Mouse (Mus musculus): ENCODE measurements at regions not wholly inside any gene's neighbourhood (a gene's known extent, or its start where the extent isn't known, plus 50 kb on each side); places are given as distances from the start of the nearest gene placed in this dataset.

DNA sequence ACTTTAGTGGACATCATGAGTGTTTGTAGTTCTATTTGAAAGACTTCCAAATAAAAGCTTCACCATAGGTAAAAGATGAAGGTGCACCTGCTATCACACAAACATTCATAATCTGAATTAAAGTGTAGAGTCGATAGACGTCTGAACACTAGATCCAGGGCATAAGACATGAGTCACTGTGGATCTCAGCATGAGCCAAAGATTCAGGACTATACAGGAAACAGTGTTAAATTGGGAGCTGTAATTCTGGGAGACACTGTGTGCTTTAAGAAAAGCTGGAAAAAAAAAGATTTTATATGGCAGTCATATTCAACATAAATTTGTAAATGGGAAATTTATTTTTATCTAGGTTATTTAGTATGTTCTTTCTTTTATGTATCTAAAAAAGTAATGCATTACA, 160.5 kb downstream of the Pdha2 start:
- DNase-seq (ENCODE audit: low spot score) (no peak), ATAC-seq (ENCODE audit: extremely low read depth, insufficient number of reproducible peaks, low FRiP score, poor library complexity, severe bottlenecking) (no peak)
- H3K4me3 ChIP-seq (ENCODE audit: low read depth, low read length): no peak overlapping the region
- H3K4me1 ChIP-seq (ENCODE audit: insufficient read depth, low read depth, low read length): no peaks in the 10 kb centered on the region
- TF ChIP-seq TAL1 (conservative IDR thresholded peaks at IDR 0.05; ENCODE audit: low read depth, low read length) (no peak), POLR2AphosphoS5 (IDR thresholded peaks at IDR 0.05; ENCODE audit: insufficient replicate concordance, low read depth, low read length) (no peak), CTCF (IDR thresholded peaks at IDR 0.05; ENCODE audit: low read depth, low read length) (no peak), GATA2 (IDR thresholded peaks at IDR 0.05; ENCODE audit: borderline replicate concordance, low read depth, low read length) (no peak), GATA1 (IDR thresholded peaks at IDR 0.05; ENCODE audit: borderline replicate concordance, low read length) (no peak)
- H3K27me3 ChIP-seq (ENCODE audit: insufficient read depth, low read length): no peaks in the 10 kb centered on the region
- H3K36me3 ChIP-seq (replicated peaks): no peaks in the 10 kb centered on the region
- no peaks in the 10 kb centered on the region for H3K9me3 ChIP-seq (replicated peaks)

DNA sequence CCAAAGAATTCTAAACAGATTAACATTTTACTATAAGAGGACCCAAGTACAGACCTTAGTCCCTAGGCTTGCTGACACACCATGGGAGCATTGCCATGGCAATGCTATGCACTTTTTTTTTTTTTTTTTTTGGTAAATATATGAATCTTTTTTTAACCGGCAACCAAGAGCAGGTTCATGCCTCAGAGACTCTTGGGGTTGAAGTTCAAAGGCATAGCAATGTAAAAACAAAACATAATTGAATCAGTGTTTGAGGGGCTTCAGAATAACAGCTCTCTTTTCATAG, 197.9 kb downstream of the Pdha2 start:
- no peaks in the 10 kb centered on the region for H3K27me3 ChIP-seq (ENCODE audit: insufficient read depth, low read length)
- no peaks in the 10 kb centered on the region for H3K9me3 ChIP-seq (replicated peaks)
- no peaks in the 10 kb centered on the region for H3K36me3 ChIP-seq (replicated peaks)
- DNase-seq (ENCODE audit: low spot score): no peak
- TF ChIP-seq TAL1 (conservative IDR thresholded peaks at IDR 0.05; ENCODE audit: low read depth, low read length): no peak
- no peak for TF ChIP-seq GATA2 (IDR thresholded peaks at IDR 0.05; ENCODE audit: borderline replicate concordance, low read depth, low read length)
- no peak for TF ChIP-seq POLR2AphosphoS5 (IDR thresholded peaks at IDR 0.05; ENCODE audit: insufficient replicate concordance, low read depth, low read length)
- no peak for TF ChIP-seq CTCF (IDR thresholded peaks at IDR 0.05; ENCODE audit: low read depth, low read length)
- TF ChIP-seq GATA1 (IDR thresholded peaks at IDR 0.05; ENCODE audit: borderline replicate concordance, low read length): no peak
- no peak for ATAC-seq (ENCODE audit: extremely low read depth, insufficient number of reproducible peaks, low FRiP score, poor library complexity, severe bottlenecking)
- H3K4me3 ChIP-seq (ENCODE audit: low read depth, low read length): no peak overlapping the region
- H3K4me1 ChIP-seq (ENCODE audit: insufficient read depth, low read depth, low read length): peaks cover 5% of the 10 kb centered on the region

DNA sequence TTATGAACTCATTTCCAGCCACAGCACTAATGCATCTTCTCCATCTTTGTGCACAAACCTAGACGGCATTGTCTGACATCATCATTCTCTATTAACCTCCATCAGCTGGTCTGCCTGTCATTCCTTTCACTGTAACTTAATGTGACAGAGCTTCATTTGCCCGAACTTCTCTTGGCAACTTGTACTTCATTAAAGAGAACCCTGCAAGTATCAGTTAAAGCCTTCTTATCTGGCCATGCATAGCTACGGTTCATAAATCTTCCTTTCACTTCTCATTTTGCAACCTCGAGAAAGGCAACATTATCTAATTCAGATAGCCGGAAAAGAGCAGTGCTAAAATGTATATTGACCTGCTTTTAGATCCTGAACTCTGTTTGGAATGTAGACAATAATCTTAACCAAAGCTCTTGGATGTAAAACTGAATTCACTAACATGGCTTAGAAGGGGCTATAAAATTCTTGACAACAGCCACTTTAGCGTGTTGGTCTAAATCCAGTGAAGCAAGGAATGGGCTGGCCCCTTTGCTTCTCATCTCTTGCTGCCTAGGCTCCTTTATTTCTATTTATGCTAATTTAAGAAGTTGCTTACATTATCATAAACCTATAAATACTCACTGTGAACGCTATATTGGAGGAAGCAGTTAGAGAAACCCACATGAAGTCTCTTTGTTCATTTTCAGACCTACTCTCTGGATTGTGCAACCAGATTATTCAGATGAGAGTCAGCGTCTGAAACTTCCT, 198.5 kb downstream of the Pdha2 start:
- Histone ChIP-seq H3K4me3 (ENCODE audit: low read depth, low read length) (no peak overlapping the region), H3K9me3 (replicated peaks) (no peaks in the 10 kb centered on the region), H3K27me3 (ENCODE audit: insufficient read depth, low read length) (no peaks in the 10 kb centered on the region), H3K36me3 (replicated peaks) (no peaks in the 10 kb centered on the region), H3K4me1 (ENCODE audit: insufficient read depth, low read depth, low read length) (peaks cover 5% of the 10 kb centered on the region)
- DNase-seq (ENCODE audit: low spot score): no peak
- ATAC-seq (ENCODE audit: extremely low read depth, insufficient number of reproducible peaks, low FRiP score, poor library complexity, severe bottlenecking): no peak
- TF ChIP-seq CTCF (IDR thresholded peaks at IDR 0.05; ENCODE audit: low read depth, low read length) (no peak), POLR2AphosphoS5 (IDR thresholded peaks at IDR 0.05; ENCODE audit: insufficient replicate concordance, low read depth, low read length) (no peak), GATA2 (IDR thresholded peaks at IDR 0.05; ENCODE audit: borderline replicate concordance, low read depth, low read length) (no peak)

DNA sequence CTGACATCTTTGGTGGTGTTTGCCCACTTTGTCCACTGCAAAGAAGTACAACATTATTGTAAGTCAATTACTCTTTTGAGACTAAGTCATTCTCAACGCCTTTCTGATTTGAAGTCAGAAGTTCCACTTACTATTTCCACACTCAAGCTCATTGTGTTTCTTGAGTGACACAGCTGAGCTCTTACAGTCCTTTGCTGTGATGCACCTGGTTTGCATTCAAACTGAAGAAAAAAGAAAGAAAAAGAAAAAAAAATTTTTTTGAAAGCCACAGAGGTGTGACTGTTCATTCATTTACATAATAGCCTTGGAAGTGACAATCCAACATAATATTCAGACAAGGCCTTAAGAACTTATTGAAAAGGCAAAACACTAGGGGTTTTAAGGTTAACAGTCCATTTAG, 199.2 kb downstream of the Pdha2 start:
- no peak overlapping the region for H3K4me3 ChIP-seq (ENCODE audit: low read depth, low read length)

DNA sequence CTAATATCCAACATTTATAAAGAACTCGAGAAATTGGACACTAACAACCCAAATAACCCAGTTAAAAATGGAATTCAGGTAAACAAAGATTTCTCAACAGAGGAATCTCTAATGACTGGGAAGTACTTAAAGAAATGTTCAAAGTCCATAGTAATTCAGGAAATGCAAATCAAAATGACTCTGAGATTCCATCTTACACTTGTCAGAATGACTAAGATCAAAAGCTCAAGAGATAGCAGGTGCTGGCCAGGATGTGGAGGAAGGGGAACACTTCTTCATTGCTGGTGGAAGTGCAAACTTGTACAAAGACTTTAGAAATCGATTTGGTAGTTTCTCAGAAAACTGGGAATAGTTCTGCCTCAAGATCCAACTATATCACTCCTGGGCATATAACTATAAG, 203.4 kb downstream of the Pdha2 start:
- Histone ChIP-seq H3K27me3 (ENCODE audit: insufficient read depth, low read length) (no peaks in the 10 kb centered on the region), H3K36me3 (replicated peaks) (no peaks in the 10 kb centered on the region), H3K4me1 (ENCODE audit: insufficient read depth, low read depth, low read length) (peaks cover 5% of the 10 kb centered on the region), H3K4me3 (ENCODE audit: low read depth, low read length) (no peak overlapping the region), H3K9me3 (replicated peaks) (no peaks in the 10 kb centered on the region)
- no peak for ATAC-seq (ENCODE audit: extremely low read depth, insufficient number of reproducible peaks, low FRiP score, poor library complexity, severe bottlenecking)
- no peak for TF ChIP-seq TAL1 (conservative IDR thresholded peaks at IDR 0.05; ENCODE audit: low read depth, low read length)
- TF ChIP-seq CTCF (IDR thresholded peaks at IDR 0.05; ENCODE audit: low read depth, low read length): no peak
- no peak for DNase-seq (ENCODE audit: low spot score)

More for the DNA sequence above, 199.2 kb downstream of the Pdha2 start:
- Histone ChIP-seq H3K36me3 (replicated peaks) (no peaks in the 10 kb centered on the region), H3K27me3 (ENCODE audit: insufficient read depth, low read length) (no peaks in the 10 kb centered on the region), H3K9me3 (replicated peaks) (no peaks in the 10 kb centered on the region), H3K4me1 (ENCODE audit: insufficient read depth, low read depth, low read length) (peaks cover 5% of the 10 kb centered on the region)
- TF ChIP-seq GATA2 (IDR thresholded peaks at IDR 0.05; ENCODE audit: borderline replicate concordance, low read depth, low read length) (no peak), TAL1 (conservative IDR thresholded peaks at IDR 0.05; ENCODE audit: low read depth, low read length) (no peak), POLR2AphosphoS5 (IDR thresholded peaks at IDR 0.05; ENCODE audit: insufficient replicate concordance, low read depth, low read length) (no peak), CTCF (IDR thresholded peaks at IDR 0.05; ENCODE audit: low read depth, low read length) (no peak), GATA1 (IDR thresholded peaks at IDR 0.05; ENCODE audit: borderline replicate concordance, low read length) (no peak)
- no peak for ATAC-seq (ENCODE audit: extremely low read depth, insufficient number of reproducible peaks, low FRiP score, poor library complexity, severe bottlenecking)
- DNase-seq (ENCODE audit: low spot score): no peak

DNA sequence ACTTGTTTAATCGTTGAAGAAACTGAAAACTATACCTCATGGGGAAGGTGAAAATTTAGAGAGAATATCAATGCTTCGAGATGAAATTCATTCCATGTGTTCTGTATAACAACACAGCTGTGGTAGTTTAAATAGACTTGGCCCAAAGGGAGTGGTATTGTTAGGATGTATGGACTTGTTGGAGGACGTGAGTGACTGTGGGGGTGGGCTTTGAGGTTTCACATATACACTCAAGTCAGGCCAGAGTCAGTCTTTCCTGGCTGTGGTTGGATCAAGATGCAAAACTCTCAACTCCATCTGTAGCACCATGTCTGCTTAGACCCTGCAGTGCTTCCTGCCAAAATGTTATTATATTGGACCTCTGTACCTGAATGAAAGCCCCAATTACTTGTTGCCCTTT, 206.3 kb downstream of the Pdha2 start:
- Histone ChIP-seq H3K4me3 (ENCODE audit: low read depth, low read length) (no peak overlapping the region), H3K36me3 (replicated peaks) (no peaks in the 10 kb centered on the region), H3K9me3 (replicated peaks) (no peaks in the 10 kb centered on the region), H3K27me3 (ENCODE audit: insufficient read depth, low read length) (no peaks in the 10 kb centered on the region), H3K4me1 (ENCODE audit: insufficient read depth, low read depth, low read length) (peaks cover 1% of the 10 kb centered on the region; the same call in 1 of the 2 replicates)
- ATAC-seq (ENCODE audit: extremely low read depth, insufficient number of reproducible peaks, low FRiP score, poor library complexity, severe bottlenecking) (no peak), DNase-seq (ENCODE audit: low spot score) (no peak)
- TF ChIP-seq POLR2AphosphoS5 (IDR thresholded peaks at IDR 0.05; ENCODE audit: insufficient replicate concordance, low read depth, low read length): no peak
- TF ChIP-seq TAL1 (conservative IDR thresholded peaks at IDR 0.05; ENCODE audit: low read depth, low read length): no peak
- TF ChIP-seq GATA2 (IDR thresholded peaks at IDR 0.05; ENCODE audit: borderline replicate concordance, low read depth, low read length): no peak
- TF ChIP-seq CTCF (IDR thresholded peaks at IDR 0.05; ENCODE audit: low read depth, low read length): no peak
- TF ChIP-seq GATA1 (IDR thresholded peaks at IDR 0.05; ENCODE audit: borderline replicate concordance, low read length): no peak

DNA sequence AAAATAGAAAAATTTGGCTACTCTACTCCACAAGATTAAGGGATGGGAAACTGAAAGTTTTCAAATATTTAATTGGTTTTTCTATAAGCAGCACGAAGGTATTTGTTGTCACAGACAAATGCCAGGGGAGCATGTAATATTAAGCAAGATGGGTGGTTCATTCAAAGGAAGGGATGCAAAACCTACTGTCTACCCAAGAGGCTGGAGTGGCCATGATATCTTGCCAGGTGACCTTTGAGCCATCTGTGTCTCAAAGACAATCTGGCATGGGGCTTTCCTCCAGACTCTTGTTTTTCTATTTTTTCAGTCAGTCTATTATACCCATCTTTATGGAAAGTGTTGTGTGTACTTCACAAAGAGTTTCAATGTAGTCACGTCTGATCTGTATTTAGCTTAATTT, 208.6 kb downstream of the Pdha2 start:
- Histone ChIP-seq H3K4me1 (ENCODE audit: insufficient read depth, low read depth, low read length) (no peaks in the 10 kb centered on the region), H3K4me3 (ENCODE audit: low read depth, low read length) (no peak overlapping the region), H3K9me3 (replicated peaks) (no peaks in the 10 kb centered on the region), H3K36me3 (replicated peaks) (no peaks in the 10 kb centered on the region), H3K27me3 (ENCODE audit: insufficient read depth, low read length) (no peaks in the 10 kb centered on the region)
- DNase-seq (ENCODE audit: low spot score): no peak
- ATAC-seq (ENCODE audit: extremely low read depth, insufficient number of reproducible peaks, low FRiP score, poor library complexity, severe bottlenecking): no peak
- no peak for TF ChIP-seq GATA2 (IDR thresholded peaks at IDR 0.05; ENCODE audit: borderline replicate concordance, low read depth, low read length)
- TF ChIP-seq POLR2AphosphoS5 (IDR thresholded peaks at IDR 0.05; ENCODE audit: insufficient replicate concordance, low read depth, low read length): no peak
- no peak for TF ChIP-seq GATA1 (IDR thresholded peaks at IDR 0.05; ENCODE audit: borderline replicate concordance, low read length)
- no peak for TF ChIP-seq TAL1 (conservative IDR thresholded peaks at IDR 0.05; ENCODE audit: low read depth, low read length)
- TF ChIP-seq CTCF (IDR thresholded peaks at IDR 0.05; ENCODE audit: low read depth, low read length): no peak

Data from G1E (cell line).